Mouse (Mus musculus): ENCODE data around the gene Rsph3a. TPM values are rescaled to one million over a fixed set of nuclear protein-coding genes. Genes with fewer than 3 reads are reported as not detected.
"Not testable (repeated sequence)": the region's sequence is repeated elsewhere in the genome, so short reads cannot be mapped to it uniquely, and the experiment has no call there.

Gene Rsph3a
- 8.0 and 23.6 TPM in 2 replicates for polyA plus RNA-seq (2011; ENCODE audit: insufficient read depth, insufficient read length, low replicate concordance, missing spikeins)

DNA sequence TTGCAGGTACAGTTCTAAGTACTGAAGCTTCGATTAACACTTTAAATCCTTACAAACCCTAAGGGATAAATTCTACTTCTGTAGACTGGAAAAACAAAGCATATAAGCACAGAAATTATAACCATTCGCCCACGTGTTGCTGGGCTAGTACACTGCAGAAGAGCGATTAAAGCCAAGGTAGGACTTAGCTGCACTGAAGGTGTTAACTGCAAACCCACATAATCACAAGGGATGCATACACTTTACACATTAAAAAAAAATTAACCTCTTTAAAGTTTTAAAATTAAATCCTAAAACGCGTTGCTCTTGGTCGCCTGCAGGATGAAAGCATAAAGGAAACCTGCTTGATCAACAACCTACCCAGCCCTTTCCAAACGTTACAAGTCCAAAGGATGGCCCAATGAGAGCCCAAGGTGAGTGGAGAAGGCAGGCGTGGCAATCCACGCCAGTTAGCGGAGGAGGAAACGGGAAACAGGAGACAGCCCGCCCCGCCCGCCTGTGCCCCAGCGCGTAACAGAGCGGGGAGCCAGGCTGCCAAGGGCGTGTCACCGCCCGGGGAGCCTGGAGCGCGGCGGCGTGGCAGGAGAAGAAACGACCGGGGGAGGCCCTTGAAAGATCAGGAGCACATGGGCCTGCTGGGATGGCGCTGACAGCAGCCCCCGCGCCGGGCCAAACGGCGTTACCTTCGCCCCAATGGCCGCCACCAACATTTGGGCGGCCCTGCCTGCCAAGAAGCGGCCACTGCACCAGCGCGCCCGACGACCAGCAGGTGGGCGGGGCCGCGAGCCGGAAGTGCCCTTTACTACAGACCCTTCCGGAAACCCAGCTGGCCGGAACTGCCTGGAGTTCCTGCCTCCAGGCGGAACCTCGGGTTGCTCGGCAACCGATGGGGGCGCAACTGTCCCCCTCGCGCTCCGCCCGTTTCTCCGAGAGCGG, at the start of gene Rsph3a:
Gene Rsph3a (plus strand): TSS at position 498 of the 936 bp plus-strand sequence.
- not testable (repeated sequence) for H3K4me1 ChIP-seq (ENCODE audit: control insufficient read depth, insufficient read depth, low read length)
- WGBS: 1% methylated on average over 58 of the region's 58 CpGs
- Histone ChIP-seq H3K27ac (ENCODE audit: control insufficient read depth, insufficient read depth, low read depth, low read length, poor library complexity) (peak within 1 kb of the TSS; percentile 95), H3K4me3 (replicated peaks; ENCODE audit: control insufficient read depth, low read depth, low read length) (peak within 1 kb of the TSS; percentile 90)
- TF ChIP-seq POLR2A (IDR thresholded peaks at IDR 0.05; ENCODE audit: borderline replicate concordance, control insufficient read depth, low read depth, low read length): peak; percentile 60; the same call in 1 of the 2 replicates

DNA sequence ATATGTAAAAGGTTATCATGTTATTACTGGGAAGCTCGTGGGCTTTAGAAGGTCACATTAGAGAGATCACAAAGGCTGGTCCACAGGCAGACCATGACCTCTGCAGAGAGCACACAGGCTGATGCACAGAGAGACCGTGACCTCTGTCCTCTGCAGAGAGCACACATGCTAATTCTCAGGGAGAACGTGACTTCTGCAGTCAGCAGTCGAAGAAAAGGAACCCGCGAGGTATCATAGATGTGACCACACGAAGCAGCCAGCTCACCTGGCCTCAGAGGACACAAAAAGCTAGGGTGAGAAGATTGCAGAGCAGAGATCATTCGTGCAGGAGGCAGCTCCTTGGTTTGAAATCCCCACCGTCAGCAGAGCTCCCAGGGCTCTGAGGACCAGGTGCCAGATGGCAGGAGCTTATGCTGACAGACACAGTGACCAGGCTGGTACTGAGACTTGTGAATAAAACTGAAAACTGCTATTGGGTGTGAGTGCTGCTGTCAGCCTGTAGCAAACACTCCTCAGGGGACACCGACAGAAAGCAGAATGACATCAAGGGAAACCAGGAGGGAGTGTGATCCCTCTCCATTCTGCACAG, 49.3 kb upstream of the Rsph3a start:
- Histone ChIP-seq H3K4me3 (replicated peaks; ENCODE audit: control insufficient read depth, low read depth, low read length) (no peak overlapping the region), H3K27ac (ENCODE audit: control insufficient read depth, insufficient read depth, low read depth, low read length, poor library complexity) (no peak overlapping the region), H3K4me1 (ENCODE audit: control insufficient read depth, insufficient read depth, low read length) (peaks cover 5% of the 10 kb centered on the region)
- WGBS: 74% methylated on average over 10 of the region's 10 CpGs
- TF ChIP-seq CTCF (IDR thresholded peaks at IDR 0.05; ENCODE audit: control insufficient read depth, insufficient read depth, low read length) (no peak), POLR2A (IDR thresholded peaks at IDR 0.05; ENCODE audit: borderline replicate concordance, control insufficient read depth, low read depth, low read length) (no peak)

DNA sequence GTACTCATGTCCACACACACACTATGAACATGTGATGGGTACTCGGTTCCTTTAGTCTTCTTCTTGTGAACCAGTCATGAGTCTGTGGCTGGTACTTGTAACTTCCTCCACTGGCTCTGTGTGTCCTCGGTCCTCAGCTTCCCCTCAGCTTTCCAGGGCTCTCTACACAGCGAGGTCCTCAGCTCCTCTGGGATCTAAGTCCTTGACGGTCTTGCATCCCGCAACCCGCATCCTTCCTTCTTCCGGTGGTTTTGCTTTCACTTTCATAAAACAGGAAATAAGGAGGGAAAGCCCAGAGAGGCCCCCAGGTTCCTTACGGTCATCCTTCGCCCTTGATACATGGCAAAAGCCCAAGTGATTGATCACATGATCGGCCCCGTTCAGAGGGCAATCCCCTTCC, 48.3 kb upstream of the Rsph3a start:
- no peak for TF ChIP-seq CTCF (IDR thresholded peaks at IDR 0.05; ENCODE audit: control insufficient read depth, insufficient read depth, low read length)
- TF ChIP-seq POLR2A (IDR thresholded peaks at IDR 0.05; ENCODE audit: borderline replicate concordance, control insufficient read depth, low read depth, low read length): no peak
- Histone ChIP-seq H3K27ac (ENCODE audit: control insufficient read depth, insufficient read depth, low read depth, low read length, poor library complexity) (no peak overlapping the region), H3K4me1 (ENCODE audit: control insufficient read depth, insufficient read depth, low read length) (peaks cover 5% of the 10 kb centered on the region), H3K4me3 (replicated peaks; ENCODE audit: control insufficient read depth, low read depth, low read length) (peak overlapping the region; percentile 42)
- WGBS: 17% methylated on average over 11 of the region's 11 CpGs

DNA sequence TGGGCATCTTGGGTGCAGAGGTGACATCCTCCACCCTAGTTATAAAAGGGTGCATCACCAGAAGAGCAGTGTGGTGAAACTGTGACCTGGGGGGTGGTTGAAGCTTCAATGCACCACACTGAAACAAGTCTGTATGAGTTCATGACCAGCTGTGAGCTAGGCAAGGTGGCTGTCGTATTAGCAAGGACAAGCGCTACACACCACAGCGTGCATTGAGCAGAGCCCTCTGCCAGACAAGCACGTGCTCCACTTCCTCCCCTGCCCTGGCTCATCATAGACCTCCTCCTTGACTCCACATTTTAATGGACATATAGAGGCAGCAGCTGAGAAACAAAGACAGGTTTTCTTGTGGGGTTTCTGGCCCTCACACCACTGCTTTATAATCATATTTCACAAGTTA, 47.7 kb upstream of the Rsph3a start:
- no peak for TF ChIP-seq CTCF (IDR thresholded peaks at IDR 0.05; ENCODE audit: control insufficient read depth, insufficient read depth, low read length)
- no peak for TF ChIP-seq POLR2A (IDR thresholded peaks at IDR 0.05; ENCODE audit: borderline replicate concordance, control insufficient read depth, low read depth, low read length)
- Histone ChIP-seq H3K27ac (ENCODE audit: control insufficient read depth, insufficient read depth, low read depth, low read length, poor library complexity) (no peak overlapping the region), H3K4me1 (ENCODE audit: control insufficient read depth, insufficient read depth, low read length) (peaks cover 5% of the 10 kb centered on the region), H3K4me3 (replicated peaks; ENCODE audit: control insufficient read depth, low read depth, low read length) (no peak overlapping the region)
- 35% methylated on average over 4 of the region's 4 CpGs for WGBS

DNA sequence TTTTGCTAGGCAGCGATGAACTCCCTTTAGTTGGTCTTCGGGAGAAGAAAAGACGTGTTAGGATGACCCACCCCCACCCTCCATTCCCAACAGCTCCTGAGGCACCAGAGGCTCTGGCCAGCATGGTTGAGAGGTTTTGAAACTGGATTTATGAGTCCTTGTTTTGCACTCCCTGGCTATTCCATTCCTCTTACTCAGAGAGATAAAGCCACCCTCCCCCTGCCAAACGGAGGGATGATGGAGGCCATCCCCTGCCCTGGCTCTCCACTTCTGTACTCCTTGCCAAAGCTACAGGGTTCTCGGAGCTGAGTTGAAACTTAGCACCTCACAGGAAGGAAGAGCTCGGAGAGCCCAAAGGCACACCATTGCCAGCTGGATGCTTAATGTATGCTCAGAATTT, 46.2 kb upstream of the Rsph3a start:
- no peak overlapping the region for H3K27ac ChIP-seq (ENCODE audit: control insufficient read depth, insufficient read depth, low read depth, low read length, poor library complexity)
- 78% methylated on average over 6 of the region's 6 CpGs for WGBS
- TF ChIP-seq POLR2A (IDR thresholded peaks at IDR 0.05; ENCODE audit: borderline replicate concordance, control insufficient read depth, low read depth, low read length) (no peak), CTCF (IDR thresholded peaks at IDR 0.05; ENCODE audit: control insufficient read depth, insufficient read depth, low read length) (no peak)
- peaks cover 5% of the 10 kb centered on the region for H3K4me1 ChIP-seq (ENCODE audit: control insufficient read depth, insufficient read depth, low read length)
- no peak overlapping the region for H3K4me3 ChIP-seq (replicated peaks; ENCODE audit: control insufficient read depth, low read depth, low read length)

DNA sequence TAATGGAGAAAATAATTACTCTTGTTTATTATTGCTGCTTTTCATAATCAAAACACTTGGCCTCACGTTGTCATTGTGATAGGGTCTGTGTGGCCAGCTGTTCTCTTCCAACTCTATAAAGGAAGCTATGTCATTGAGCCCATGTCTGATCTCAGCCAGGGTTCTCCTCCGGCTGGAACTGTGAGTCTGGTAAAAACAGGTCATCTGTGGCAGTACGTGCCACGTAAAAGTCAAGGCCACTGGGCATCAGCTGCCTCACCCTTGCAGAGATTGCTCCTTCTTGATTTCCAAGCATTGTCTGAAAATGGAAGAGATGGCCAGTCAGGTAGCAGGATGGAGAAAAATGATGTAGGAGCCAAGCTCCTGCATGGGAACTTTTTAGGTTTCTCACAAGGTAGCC, 45.5 kb upstream of the Rsph3a start:
- no peak overlapping the region for H3K27ac ChIP-seq (ENCODE audit: control insufficient read depth, insufficient read depth, low read depth, low read length, poor library complexity)
- H3K4me3 ChIP-seq (replicated peaks; ENCODE audit: control insufficient read depth, low read depth, low read length): no peak overlapping the region
- 92% methylated on average over 4 of the region's 4 CpGs for WGBS
- TF ChIP-seq POLR2A (IDR thresholded peaks at IDR 0.05; ENCODE audit: borderline replicate concordance, control insufficient read depth, low read depth, low read length) (no peak), CTCF (IDR thresholded peaks at IDR 0.05; ENCODE audit: control insufficient read depth, insufficient read depth, low read length) (no peak)
- peaks cover 5% of the 10 kb centered on the region for H3K4me1 ChIP-seq (ENCODE audit: control insufficient read depth, insufficient read depth, low read length)

DNA sequence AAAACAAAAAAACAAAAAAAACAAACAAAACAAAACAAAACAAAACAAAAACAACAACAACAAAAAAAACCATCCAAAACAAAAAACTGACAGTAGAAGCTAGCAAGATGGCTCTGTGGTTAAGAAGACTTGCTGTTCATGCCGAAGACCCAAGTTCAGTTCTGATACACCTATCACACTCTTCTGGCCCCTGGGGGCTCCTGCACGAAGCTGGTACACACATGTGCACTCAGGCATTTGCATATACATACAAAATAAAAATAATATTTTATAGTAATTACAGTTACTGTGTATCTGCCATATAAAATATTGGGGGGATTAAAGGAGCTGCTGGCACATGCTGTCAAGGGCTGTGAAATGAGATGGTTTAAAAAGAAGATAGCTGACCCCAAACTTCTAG, 43.9 kb upstream of the Rsph3a start:
- H3K4me3 ChIP-seq (replicated peaks; ENCODE audit: control insufficient read depth, low read depth, low read length): no peak overlapping the region
- peaks cover 3% of the 10 kb centered on the region; the same call in 1 of the 2 replicates for H3K4me1 ChIP-seq (ENCODE audit: control insufficient read depth, insufficient read depth, low read length)
- 80% methylated on average over 2 of the region's 2 CpGs for WGBS
- no peak overlapping the region for H3K27ac ChIP-seq (ENCODE audit: control insufficient read depth, insufficient read depth, low read depth, low read length, poor library complexity)
- TF ChIP-seq POLR2A (IDR thresholded peaks at IDR 0.05; ENCODE audit: borderline replicate concordance, control insufficient read depth, low read depth, low read length): no peak
- no peak for TF ChIP-seq CTCF (IDR thresholded peaks at IDR 0.05; ENCODE audit: control insufficient read depth, insufficient read depth, low read length)

DNA sequence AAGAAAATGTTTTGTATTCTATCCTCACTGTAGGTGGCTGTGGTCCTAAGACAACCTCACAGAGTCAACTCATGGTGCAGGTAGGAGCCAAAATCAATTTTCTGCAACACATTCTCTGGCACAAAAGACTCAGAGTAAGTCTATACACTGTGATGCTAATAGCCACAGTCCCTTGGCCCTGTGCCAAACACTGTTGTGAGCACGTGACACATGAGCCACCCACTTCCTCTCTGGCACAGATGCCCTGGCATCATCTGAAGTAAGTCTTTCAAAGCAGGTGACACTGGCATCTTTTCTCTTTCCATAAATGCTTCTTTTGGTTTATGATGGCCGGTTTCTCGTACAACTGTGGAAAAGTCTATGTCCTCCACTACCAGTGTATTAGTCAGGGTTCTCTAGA, 43.1 kb upstream of the Rsph3a start:
- TF ChIP-seq CTCF (IDR thresholded peaks at IDR 0.05; ENCODE audit: control insufficient read depth, insufficient read depth, low read length): no peak
- no peak for TF ChIP-seq POLR2A (IDR thresholded peaks at IDR 0.05; ENCODE audit: borderline replicate concordance, control insufficient read depth, low read depth, low read length)
- H3K4me1 ChIP-seq (ENCODE audit: control insufficient read depth, insufficient read depth, low read length): peaks cover 3% of the 10 kb centered on the region; the same call in 1 of the 2 replicates
- 53% methylated on average over 3 of the region's 3 CpGs for WGBS

More for the DNA sequence above, 43.1 kb upstream of the Rsph3a start:
- no peak overlapping the region for H3K4me3 ChIP-seq (replicated peaks; ENCODE audit: control insufficient read depth, low read depth, low read length)
- H3K27ac ChIP-seq (ENCODE audit: control insufficient read depth, insufficient read depth, low read depth, low read length, poor library complexity): no peak overlapping the region
